Mouse (Mus musculus): ENCODE measurements around the gene Ttl.

Ttl gene

GRCm38 (mm10) chr2:129065437-129066282, at the start of gene Ttl:
Gene Ttl, plus strand, starts transcription at chr2:129065942.
- DNase-seq = peak; percentile 75

- no peak for DNase-seq
These were observed 45.6 kb upstream of the Ttl start for GRCm38 (mm10) chr2:129020106-129020505.

- DNase-seq = peak; percentile 16
These were observed 40.9 kb upstream of the Ttl start for GRCm38 (mm10) chr2:129024820-129025219.

- DNase-seq = no peak
These were observed 30.4 kb upstream of the Ttl start for GRCm38 (mm10) chr2:129035381-129035780.

GRCm38 (mm10) chr2:129038426-129038936, 27.3 kb upstream of the Ttl start:
- no peak for DNase-seq

DNA sequence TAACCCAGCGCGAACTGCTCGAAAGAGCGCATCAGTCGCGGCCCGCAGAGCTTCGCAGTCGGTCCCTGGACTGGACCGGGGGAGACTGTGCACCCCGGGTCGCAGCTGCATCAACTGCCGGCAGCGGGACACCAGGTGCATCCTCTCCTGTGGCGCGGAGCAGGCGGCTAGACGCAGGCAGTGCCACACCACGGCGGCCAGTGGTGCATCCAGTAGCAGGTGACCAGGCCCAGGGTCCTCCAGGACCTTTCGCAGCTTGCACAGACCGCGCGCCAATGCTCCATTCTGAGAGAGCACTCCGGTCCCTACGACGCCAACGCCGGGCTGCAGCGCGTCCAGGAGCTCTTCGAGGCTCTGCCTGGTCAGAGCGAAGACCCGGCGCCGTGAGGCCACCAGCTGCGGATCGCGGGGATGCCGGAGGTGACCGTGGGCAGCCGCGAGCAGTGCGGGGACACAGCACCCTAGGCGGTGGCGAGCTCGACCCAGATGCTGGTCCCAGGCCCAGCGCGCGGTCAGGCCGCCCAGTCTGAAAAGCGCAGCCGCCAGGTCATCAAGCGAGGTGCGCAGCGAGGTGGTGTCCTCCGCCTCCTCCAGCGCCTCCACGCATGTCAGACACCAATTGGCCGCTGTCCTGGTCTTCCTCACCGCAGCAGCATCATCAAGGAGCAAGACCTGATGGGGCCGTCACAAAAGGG, 26.7 kb upstream of the Ttl start:
- DNase-seq = no peak

GRCm38 (mm10) chr2:129040567-129040966, 25.2 kb upstream of the Ttl start:
- no peak for DNase-seq

DNA sequence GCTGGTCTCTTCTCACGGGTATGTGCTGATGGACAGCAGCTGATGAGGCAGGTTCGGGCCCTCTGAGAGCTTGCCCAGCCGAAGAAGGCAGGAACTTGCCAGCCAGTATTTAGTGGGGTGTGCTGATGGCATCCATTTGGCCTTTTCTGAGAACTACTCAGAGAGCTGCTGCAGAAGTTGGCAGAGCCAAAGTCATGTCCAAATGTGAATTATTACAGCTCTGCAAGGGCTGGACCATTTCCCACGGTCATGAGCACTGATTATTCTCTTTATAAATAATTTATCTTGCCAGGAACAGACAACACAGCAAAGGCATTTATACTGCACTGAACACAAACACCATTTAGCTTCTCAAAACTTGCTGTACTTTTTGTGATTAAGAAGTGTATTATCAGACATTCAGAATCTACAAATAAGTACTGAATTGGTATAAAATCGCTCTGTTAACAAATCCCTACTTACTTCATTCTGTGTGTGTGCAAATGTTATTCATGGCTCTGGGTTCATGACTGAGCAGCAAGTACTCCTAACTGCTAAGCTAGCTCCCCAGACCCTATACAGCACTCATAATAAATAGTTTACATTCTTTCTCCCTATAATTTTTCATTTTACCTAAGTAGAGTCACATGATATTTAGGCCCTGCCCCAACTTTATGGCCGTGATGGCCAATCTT, 19.4 kb upstream of the Ttl start:
- no peak for DNase-seq

DNA sequence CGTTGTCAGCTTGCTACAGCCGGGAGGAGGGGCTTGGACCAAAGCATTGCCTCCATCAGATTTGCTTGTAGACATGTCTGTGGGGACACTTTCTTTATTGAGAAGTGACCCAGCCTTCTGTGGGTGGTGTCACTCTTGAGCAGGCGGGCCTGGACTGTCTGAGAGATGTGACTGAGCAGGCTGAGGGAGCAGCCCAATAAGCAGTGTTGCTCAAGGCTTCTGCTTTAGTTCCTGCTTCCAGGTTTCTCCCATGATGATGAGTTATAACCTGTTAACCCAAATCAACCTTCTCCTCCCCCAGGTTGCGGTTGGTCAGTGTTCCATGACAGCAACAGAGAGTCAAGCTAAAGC, 18.9 kb upstream of the Ttl start:
- no peak for DNase-seq

- no peak for DNase-seq
These were observed 17.9 kb upstream of the Ttl start, which contains the start of gene Vinac1 for GRCm38 (mm10) chr2:129047811-129048210. Gene Vinac1, minus strand, starts transcription at chr2:129048172.

DNA sequence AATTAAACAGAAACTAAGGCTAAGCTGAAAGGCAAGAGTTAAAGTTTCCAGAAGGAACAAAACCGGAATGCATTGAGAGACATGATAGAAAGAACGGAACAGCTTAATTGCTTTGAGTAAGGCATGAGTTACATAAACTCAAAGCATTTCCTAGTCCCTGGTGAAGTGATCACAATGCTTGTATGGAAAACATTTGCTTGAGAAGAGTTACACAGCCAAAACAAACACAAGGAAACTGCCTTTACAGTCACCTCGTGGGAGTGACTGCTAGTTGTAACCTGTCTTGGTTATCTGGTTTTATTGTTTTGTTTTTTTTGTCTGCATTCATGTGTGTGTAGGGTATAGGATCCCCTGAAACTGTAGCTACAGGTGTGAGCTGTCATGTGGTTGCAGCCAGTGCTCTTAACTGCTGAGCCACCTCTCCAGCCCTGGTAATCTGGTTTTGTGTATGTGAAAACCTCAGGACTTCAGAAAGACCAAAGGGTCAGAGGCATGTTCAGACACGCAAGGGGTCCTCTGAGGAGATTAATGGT, 13.2 kb upstream of the Ttl start:
- no peak for DNase-seq

- no peak for DNase-seq
These were observed 10.0 kb upstream of the Ttl start for GRCm38 (mm10) chr2:129055741-129056140.

DNA sequence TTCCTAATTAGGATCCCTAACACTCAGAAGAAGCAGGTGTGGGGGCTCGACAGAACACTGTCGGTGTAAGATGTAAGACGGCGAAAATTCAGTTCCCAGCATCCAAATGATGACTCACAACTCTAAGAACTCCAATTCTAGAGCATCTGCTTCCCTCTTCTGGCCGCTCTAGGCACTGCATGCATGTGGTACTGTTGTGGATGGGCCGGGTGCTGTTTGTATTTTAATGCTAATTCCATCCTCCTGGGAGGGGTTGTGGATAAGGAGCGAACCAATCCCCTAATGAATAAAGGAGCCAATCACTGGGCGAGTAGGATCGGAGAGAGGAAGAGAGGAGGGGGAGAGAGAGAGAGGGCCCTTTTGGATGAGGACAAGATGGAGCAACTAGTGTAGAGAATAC, 9.1 kb upstream of the Ttl start:
- no peak for DNase-seq

DNA sequence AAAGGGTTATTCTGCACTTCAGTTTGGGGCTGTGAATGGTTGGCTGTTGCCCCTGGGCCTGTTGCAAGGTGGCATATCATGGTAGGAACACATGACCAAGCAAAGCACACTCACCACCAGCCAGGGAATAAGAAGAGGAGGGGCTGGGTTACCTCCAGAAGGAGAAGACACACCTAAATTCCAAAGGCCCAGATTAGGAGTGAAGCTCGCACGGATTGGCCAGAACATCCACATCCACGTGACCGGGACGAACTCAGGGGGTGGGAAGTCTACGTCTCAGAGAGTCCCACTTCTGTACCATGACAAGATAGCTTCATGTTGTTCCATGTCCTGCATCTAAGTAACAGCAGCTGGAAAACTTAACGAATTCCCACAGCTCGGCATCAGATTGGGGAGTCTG, 8.5 kb upstream of the Ttl start:
- no peak for DNase-seq

- DNase-seq = no peak
These were observed 7.8 kb upstream of the Ttl start for GRCm38 (mm10) chr2:129057920-129058361.

DNA sequence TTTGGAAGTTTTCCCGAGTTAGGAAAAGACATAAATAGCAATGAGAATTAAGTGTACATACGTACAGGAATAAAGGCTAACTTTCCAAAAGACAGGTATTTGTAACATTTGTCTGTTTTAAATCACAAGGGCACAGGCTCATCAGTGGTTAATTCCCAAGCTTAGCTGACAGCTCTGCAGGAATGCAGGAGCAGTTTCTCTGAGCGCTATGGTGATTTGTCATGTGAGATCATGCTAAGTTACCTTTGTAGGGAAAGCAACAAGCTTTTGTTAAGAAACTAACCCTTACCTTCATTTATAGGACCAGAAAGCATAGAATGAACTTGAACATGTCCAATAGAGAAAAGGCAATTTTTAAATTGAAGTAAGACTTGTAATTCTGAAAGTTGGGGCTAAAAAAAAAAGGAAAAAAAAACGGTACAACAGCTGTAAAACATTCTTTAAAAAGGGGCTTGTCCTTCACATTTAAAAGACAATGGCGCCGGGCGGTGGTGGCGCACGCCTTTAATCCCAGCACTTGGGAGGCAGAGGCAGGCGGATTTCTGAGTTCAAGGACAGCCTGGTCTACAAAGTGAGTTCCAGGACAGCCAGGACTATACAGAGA, 4.2 kb upstream of the Ttl start:
- DNase-seq = no peak

- DNase-seq = peak; percentile 33
These were observed 584 bp downstream of the Ttl start for GRCm38 (mm10) chr2:129066326-129066725.

DNA sequence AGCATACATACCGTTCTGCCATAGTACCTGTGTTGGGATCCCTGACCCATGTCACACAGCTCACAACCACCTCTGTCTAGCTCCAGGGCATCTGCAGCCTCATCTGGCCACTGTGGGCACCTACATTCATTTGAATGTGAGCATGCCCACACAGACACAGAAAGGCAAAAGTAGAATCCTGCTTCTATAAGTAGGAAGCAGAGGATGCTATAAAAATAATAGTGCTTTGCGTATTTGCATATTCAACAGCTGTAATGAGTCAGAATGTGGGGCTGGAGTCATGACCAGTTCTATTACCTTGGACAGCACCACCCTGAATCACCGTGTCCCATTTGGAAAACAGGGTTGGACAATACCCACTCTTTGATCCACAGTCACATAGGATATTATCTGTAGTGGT, 4.6 kb downstream of the Ttl start:
- DNase-seq = no peak

GRCm38 (mm10) chr2:129078313-129078712, 12.6 kb downstream of the Ttl start:
- DNase-seq = no peak

GRCm38 (mm10) chr2:129079194-129079593, 13.5 kb downstream of the Ttl start:
- DNase-seq = no peak

- no peak for DNase-seq
These were observed 15.4 kb downstream of the Ttl start for GRCm38 (mm10) chr2:129081097-129081496.

DNA sequence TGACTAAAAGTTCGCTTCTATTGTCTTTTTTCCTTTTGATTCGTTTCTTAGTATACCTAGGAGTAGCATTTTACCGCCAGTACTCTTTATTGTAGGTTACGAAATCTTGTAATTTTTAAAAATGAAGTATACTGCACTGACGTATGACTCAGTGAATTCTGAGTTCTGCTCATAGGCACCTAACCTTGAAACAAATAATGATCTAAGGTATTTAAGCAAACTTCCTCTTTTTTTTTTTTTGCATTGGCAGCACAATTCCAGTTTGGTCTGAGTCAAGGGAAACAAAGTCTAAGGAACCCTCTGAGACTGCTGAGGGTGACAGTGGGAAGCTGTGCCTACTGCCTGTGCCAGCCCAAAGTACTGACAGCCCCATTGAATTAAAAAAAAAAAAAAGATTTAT, 17.8 kb downstream of the Ttl start:
- no peak for DNase-seq

DNA sequence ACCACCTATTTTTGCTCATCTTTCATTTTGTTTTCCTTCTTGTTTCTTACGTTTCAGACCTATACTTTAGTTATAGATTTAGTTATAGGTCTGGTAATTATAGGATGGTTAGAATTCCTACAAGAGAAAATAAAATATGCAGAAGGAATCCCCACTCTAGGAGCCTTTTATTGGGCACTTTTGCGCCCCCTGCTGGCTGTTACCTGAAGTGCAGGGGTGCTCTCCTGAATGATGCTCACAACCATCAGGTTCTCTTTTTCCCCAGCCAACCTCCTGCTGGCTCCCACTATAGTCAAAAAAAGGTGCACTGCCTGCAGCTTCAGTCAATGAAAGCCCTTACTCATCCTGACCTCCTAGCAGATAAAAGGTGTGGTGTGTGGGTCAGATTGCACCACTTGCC, 19.2 kb downstream of the Ttl start:
- no peak for DNase-seq

Measured in kidney, adult 11 months (tissue).